Mouse (Mus musculus) forebrain, embryonic 11.5 days (tissue): Measurements from ENCODE around the gene Tcf20. TPM values are rescaled to one million over a fixed set of nuclear protein-coding genes. Genes with fewer than 3 reads are reported as not detected.

Source experiments
- ATAC-seq: fragments of 200-750 bp; cut with Nextera tagmentation; replicated peaks from 2 replicates; pipeline ENCODE4 v1.8.0; 2017; ENCODE audit warnings: moderate TSS enrichment; ENCODE audit not compliant: low FRiP score
- DNase-seq: peaks from one replicate; pipeline ENCODE4 v3.0.0-alpha.2; 2017; ENCODE audit warnings: low spot score
- H3K27ac ChIP-seq: fragments of 300-500 bp; sonication (generic); 2 replicates; pipeline ENCODE4 v1.5.1; 2014; ENCODE audit warnings: low read depth, low read length
- H3K27me3 ChIP-seq: fragments of 300-500 bp; sonication (generic); 2 replicates; pipeline ENCODE4 v1.6.1; 2014; ENCODE audit warnings: mild to moderate bottlenecking, low read length, mixed read lengths; ENCODE audit not compliant: control insufficient read depth, insufficient read depth
- H3K36me3 ChIP-seq: fragments of 300-500 bp; sonication (generic); 2 replicates; pipeline ENCODE4 v1.6.1; 2014; ENCODE audit warnings: mild to moderate bottlenecking, low read length, moderate library complexity, mixed read lengths; ENCODE audit not compliant: control insufficient read depth, insufficient read depth
- H3K4me1 ChIP-seq: fragments of 300-500 bp; sonication (generic); replicated peaks from 2 replicates; pipeline ENCODE4 v1.6.1; 2014; ENCODE audit warnings: low read length, mixed read lengths; ENCODE audit not compliant: control insufficient read depth, insufficient read depth
- H3K4me2 ChIP-seq: fragments of 300-500 bp; sonication (generic); 2 replicates; pipeline ENCODE4 v1.6.1; 2014; ENCODE audit warnings: low read depth, mild to moderate bottlenecking, low read length, moderate library complexity, mixed read lengths; ENCODE audit not compliant: severe bottlenecking
- H3K4me3 ChIP-seq: fragments of 300-500 bp; sonication (generic); 2 replicates; pipeline ENCODE4 v1.5.1; 2014; ENCODE audit warnings: low read depth, low read length
- H3K9ac ChIP-seq: fragments of 300-500 bp; sonication (generic); 2 replicates; pipeline ENCODE4 v1.6.1; 2014; ENCODE audit warnings: low read length
- H3K9me3 ChIP-seq: fragments of 300-500 bp; sonication (generic); 2 replicates; pipeline ENCODE4 v1.6.1; 2016; ENCODE audit warnings: low read length, mixed read lengths; ENCODE audit not compliant: control insufficient read depth
- WGBS: fragments of 180-500 bp; shearing (Covaris S2); extraction: QIAGEN DNeasy Blood & Tissue Kit; methylation state at CpG from one replicate; pipeline ENCODE4 v1.1.7; 2014; 5-methylcytosine and 5-hydroxymethylcytosine counted together
- microRNA-seq: library from miRNA; unstranded; fragments of <30 nt; microRNA quantifications from one replicate; pipeline ENCODE4, GENCODE M21; 2016; ENCODE audit not compliant: insufficient number of aligned reads
- polyA plus RNA-seq: library from polyadenylated mRNA; unstranded; fragments of >200 nt; fragmentation: Nextera tagmentation; extraction: Ambion mirVana; gene quantifications from 2 replicates; pipeline ENCODE4 v1.2.1, GENCODE M21; 2014

Tcf20 gene
- polyA plus RNA-seq, 1 experiment from 2014 or later: 12.6 TPM

DNA sequence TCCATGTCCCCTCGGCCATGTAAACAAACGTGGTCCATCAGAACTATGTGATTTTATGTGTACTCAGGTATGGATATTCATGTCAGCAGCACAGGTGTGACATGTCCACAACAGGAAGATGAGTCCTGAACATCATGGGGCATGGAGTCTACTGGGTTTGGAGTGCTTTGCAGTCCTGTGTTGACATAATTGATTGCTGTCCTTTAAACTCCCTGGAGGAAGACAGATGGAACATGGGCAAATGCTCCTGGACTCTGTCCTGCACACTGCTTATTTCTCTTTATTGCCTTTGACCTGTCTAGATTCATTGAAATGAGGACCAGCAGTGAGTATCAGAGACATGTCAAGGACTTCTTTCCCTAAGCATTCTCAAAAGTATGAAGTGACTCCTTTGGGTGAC lies 221.7 kb downstream of the Tcf20 start:
- no peaks in the 10 kb centered on the region for H3K36me3 ChIP-seq
- H3K4me1 ChIP-seq: no peaks in the 10 kb centered on the region
- ATAC-seq: no peak
- H3K9me3 ChIP-seq: no peaks in the 10 kb centered on the region
- no peak for DNase-seq
- no peak overlapping the region for H3K4me2 ChIP-seq
- H3K4me3 ChIP-seq: no peak overlapping the region
- H3K27me3 ChIP-seq: no peaks in the 10 kb centered on the region
- no peak overlapping the region for H3K27ac ChIP-seq
- 88% methylated on average over 2 of the region's 2 CpGs for WGBS
- no peak overlapping the region for H3K9ac ChIP-seq

DNA sequence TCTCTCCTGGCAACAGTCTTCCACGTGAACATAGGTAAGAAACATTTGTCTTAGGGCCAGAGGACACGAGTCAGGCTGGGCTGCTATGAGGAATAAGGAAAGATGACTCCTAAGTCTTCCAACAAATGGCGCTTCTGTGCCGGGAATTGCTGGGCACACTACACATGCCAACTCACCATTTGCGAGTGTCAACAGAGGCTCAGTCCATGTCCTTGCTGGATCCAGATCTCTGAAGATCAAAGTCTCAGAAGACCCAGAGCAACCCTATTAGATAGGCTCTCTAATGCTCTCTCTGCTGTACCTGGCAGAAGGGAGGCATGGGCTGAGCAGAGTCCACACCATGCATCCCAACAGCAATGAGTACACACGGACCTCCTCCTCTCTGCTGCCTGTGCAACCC lies 222.8 kb downstream of the Tcf20 start:
- no peak for ATAC-seq
- Histone ChIP-seq H3K9ac (no peak overlapping the region), H3K27ac (no peak overlapping the region), H3K36me3 (no peaks in the 10 kb centered on the region), H3K4me2 (no peak overlapping the region), H3K27me3 (no peaks in the 10 kb centered on the region), H3K9me3 (no peaks in the 10 kb centered on the region), H3K4me3 (no peak overlapping the region), H3K4me1 (no peaks in the 10 kb centered on the region)
- 85% methylated on average over 6 of the region's 6 CpGs for WGBS
- no peak for DNase-seq

DNA sequence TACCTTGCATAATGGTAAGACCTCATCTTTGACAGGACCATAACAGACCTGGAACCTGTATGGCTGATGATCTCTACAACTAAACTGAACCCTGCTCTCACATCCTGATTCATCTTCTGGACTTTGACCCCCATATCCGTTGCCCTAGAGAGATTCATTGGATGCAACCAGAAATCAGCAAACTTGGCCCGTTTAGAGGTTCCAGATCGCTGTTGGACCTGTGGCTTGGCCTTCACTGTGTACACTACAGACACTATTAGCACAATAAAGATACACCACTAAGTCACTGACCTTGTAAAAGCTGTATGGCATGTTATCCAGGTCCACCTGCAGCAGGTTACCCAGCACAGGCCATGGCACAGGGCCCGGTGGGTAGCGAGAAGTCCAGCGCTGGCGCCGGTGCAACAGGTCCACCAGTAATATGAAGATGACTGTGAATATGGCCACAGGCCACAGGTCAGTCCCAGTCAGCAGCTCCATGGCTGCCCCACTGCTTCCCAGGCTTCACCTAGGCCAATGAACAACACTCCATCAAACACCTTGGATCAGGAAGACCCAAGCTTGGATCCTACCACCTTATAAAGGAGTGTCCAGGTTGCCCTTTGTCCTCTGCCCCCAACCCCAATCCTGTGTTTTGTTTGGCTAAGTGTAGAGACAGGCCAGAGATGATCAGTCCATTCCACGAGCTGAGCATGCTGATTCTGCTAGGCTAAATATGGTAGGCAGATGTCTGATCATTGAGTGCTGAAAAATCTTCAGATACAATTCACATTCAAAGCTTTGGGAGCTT lies 223.8 kb downstream of the Tcf20 start, which contains the start of gene Cyp2d40:
Gene Cyp2d40 (minus strand): TSS at position 553 of the 790 bp plus-strand sequence.
- Histone ChIP-seq H3K9ac (no peak within 1 kb of the TSS), H3K27me3 (no peaks in the 10 kb centered on the region), H3K9me3 (no peaks in the 10 kb centered on the region), H3K4me2 (no peak within 1 kb of the TSS), H3K36me3 (no peaks in the 10 kb centered on the region), H3K27ac (no peak within 1 kb of the TSS), H3K4me1 (no peaks in the 10 kb centered on the region), H3K4me3 (no peak within 1 kb of the TSS)
- ATAC-seq (no peak), DNase-seq (no peak)
- 89% methylated on average over 9 of the region's 9 CpGs for WGBS

Small RNA genes lying within 50 kb of the gene (microRNA-seq; reads per million reads assigned to microRNA genes)
- gene Gm27618: not detected
- 35.3 reads per million, percentile 23 among the genes with 10 or more reads in this experiment for gene Mir3080

Other genes with a start within 250 kb of the Tcf20 start
- gene Cyp2d40, start 223.7 kb downstream of the Tcf20 start, polyA plus RNA-seq: not detected in 2 replicates
- not detected in 2 replicates for gene Cyp2d26, start 193.6 kb downstream of the Tcf20 start, polyA plus RNA-seq
- 1.7 and 2.9 TPM in 2 replicates for gene Nfam1, start 45.4 kb upstream of the Tcf20 start, polyA plus RNA-seq
- 46.0 and 47.3 TPM in 2 replicates for gene Serhl, start 101.6 kb upstream of the Tcf20 start, polyA plus RNA-seq
- gene Rrp7a, start 134.9 kb upstream of the Tcf20 start, polyA plus RNA-seq: 71.2 and 79.7 TPM in 2 replicates
- gene Poldip3, start 161.5 kb upstream of the Tcf20 start, polyA plus RNA-seq: 183 and 196 TPM in 2 replicates
- 161 and 181 TPM in 2 replicates for gene Cyb5r3, start 184.7 kb upstream of the Tcf20 start, polyA plus RNA-seq